Mouse (Mus musculus) ES-Bruce4 (cell line): ENCODE measurements around the gene Lamtor2. TPM values are rescaled to one million over a fixed set of nuclear protein-coding genes. Genes with fewer than 3 reads are reported as not detected.
A peak's percentile ranks its signal among the peaks of the same experiment; 100 is the strongest.

Experiments used
- H3K27ac ChIP-seq: 2 replicates; pipeline ENCODE4 v1.5.1; 2012; ENCODE audit warnings: low read length, inconsistent platforms; ENCODE audit not compliant: insufficient read depth
- H3K27me3 ChIP-seq: 2 replicates; pipeline ENCODE4 v1.6.1; 2012; ENCODE audit warnings: mild to moderate bottlenecking, low read length, inconsistent platforms; ENCODE audit not compliant: control insufficient read depth, poor library complexity, insufficient read depth, severe bottlenecking
- H3K36me3 ChIP-seq: 2 replicates; pipeline ENCODE4 v1.6.1; 2012; ENCODE audit warnings: inconsistent platforms, mild to moderate bottlenecking, low read length, moderate library complexity; ENCODE audit not compliant: control insufficient read depth, poor library complexity, insufficient read depth, severe bottlenecking
- H3K4me1 ChIP-seq: one replicate; pipeline ENCODE4 v1.8.1; 2011; ENCODE audit warnings: low read length; ENCODE audit not compliant: control insufficient read depth, insufficient read depth
- H3K4me3 ChIP-seq: 2 replicates; pipeline ENCODE4 v1.5.1; 2011; ENCODE audit warnings: low read depth, mild to moderate bottlenecking, low read length
- H3K9ac ChIP-seq: 2 replicates; pipeline ENCODE4 v1.6.1; 2012; ENCODE audit warnings: low read depth, mild to moderate bottlenecking, inconsistent platforms; ENCODE audit not compliant: poor library complexity, severe bottlenecking
- H3K9me3 ChIP-seq: replicated peaks from 2 replicates; pipeline ENCODE4 v1.6.1; 2012; ENCODE audit warnings: mild to moderate bottlenecking, low read length, inconsistent platforms; ENCODE audit not compliant: control insufficient read depth, poor library complexity, insufficient read depth, severe bottlenecking
- CTCF ChIP-seq: IDR thresholded peaks from one replicate; pipeline ENCODE4 v1.8.1; 2011; ENCODE audit warnings: low read depth, low read length
- EP300 ChIP-seq: IDR thresholded peaks from 2 replicates; pipeline ENCODE4 v1.6.1; 2011; ENCODE audit warnings: low read depth, low read length; ENCODE audit not compliant: insufficient read depth
- POLR2A ChIP-seq: IDR thresholded peaks from one replicate; pipeline ENCODE4 v1.8.1; 2011; ENCODE audit warnings: low read length; ENCODE audit not compliant: insufficient read depth
- polyA plus RNA-seq: library from polyadenylated mRNA; stranded (reverse); fragments of >200 nt; gene quantifications from 2 replicates; pipeline ENCODE4 v1.2.4, GENCODE M21; 2011; ENCODE audit warnings: low read depth; ENCODE audit not compliant: missing spikeins, insufficient read depth, insufficient read length

Gene Lamtor2
- polyA plus RNA-seq, 1 experiment, result 151 TPM

DNA sequence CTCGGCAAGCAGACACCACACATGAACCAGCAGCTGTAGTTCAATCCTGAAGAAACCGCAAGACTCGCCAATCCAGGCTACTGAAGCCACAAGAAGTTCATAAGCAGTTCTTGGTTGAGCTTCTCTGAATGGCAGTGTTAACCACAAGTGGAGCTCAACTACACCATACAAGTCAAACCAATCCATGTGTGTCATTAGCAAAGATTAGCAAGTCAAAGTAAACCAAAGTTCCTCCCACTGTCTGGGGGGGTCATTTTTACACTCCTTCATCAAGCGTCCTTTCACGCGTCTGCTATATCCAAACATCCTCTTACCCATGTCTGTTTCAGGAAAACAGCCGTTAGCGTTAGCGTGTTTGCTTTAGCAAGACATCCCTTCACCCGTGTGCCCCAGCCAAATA, 17.5 kb upstream of the Lamtor2 start:
- H3K9ac ChIP-seq, result peak overlapping the region; percentile 72
- peak overlapping the region; percentile 97 for H3K27ac ChIP-seq
- 0 out of 2 replicates have a peak, but pooled peaks have one; percentile 49 for TF ChIP-seq EP300
- TF ChIP-seq POLR2A, result no peak

DNA sequence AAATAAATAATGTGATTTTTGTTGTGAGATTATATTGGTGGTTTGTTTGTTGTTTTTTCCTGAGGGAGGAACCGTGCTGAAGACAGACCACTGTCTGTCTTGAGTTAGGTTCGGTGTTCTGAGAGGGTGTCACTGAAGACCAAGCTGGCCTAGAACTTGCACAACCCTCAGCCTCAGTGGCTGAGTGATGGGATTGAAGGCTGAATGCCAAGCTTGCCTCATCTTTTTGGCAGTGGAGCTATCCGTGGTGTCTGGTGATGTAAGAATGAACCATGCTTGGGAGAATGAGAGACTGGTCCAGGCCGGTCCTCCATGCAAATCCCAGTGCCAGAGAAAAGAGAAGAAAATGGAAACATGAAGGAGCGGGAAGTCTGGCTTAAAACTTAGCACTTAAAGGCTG, 16.8 kb upstream of the Lamtor2 start:
- Histone ChIP-seq H3K27ac (peak overlapping the region; percentile 97), H3K4me1 (peaks cover 4% of the 10 kb centered on the region), H3K4me3 (peak overlapping the region; percentile 69), H3K27me3 (no peaks in the 10 kb centered on the region), H3K9ac (peak overlapping the region; percentile 72), H3K36me3 (peaks cover 44% of the 10 kb centered on the region), H3K9me3 (peaks cover 4% of the 10 kb centered on the region)
- TF ChIP-seq EP300 (no peak), CTCF (no peak), POLR2A (no peak)

More for the DNA sequence above, 17.5 kb upstream of the Lamtor2 start:
- Histone ChIP-seq H3K4me3 (peak overlapping the region; percentile 64), H3K36me3 (peaks cover 37% of the 10 kb centered on the region), H3K27me3 (no peaks in the 10 kb centered on the region), H3K9me3 (peaks cover 4% of the 10 kb centered on the region), H3K4me1 (peaks cover 4% of the 10 kb centered on the region)

DNA sequence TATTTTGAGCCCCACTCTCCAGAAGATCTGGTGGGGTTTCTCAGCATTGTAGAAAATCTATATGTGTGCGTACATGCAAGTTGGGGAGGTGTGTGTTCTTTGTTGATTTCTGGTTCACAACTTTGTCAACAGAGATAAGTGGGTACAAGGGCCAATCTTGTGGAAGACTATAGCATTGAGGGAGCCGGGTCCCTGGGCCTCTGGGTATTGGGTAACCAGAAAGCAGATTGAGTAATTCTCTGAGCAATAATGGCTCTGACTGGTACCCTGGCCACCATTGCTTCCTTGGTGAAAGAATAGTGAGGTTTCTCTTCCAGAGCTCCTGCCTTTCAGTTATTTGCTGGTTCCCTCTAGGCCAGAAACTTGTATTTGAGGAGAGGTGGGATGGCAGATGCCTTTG, 16.2 kb upstream of the Lamtor2 start:
- TF ChIP-seq POLR2A (no peak), CTCF (no peak), EP300 (no peak)
- Histone ChIP-seq H3K27me3 (no peaks in the 10 kb centered on the region), H3K36me3 (peaks cover 50% of the 10 kb centered on the region), H3K27ac (peak overlapping the region; percentile 97), H3K9ac (peak overlapping the region; percentile 72), H3K4me3 (peak overlapping the region; percentile 69), H3K9me3 (peaks cover 4% of the 10 kb centered on the region), H3K4me1 (peaks cover 4% of the 10 kb centered on the region)

DNA sequence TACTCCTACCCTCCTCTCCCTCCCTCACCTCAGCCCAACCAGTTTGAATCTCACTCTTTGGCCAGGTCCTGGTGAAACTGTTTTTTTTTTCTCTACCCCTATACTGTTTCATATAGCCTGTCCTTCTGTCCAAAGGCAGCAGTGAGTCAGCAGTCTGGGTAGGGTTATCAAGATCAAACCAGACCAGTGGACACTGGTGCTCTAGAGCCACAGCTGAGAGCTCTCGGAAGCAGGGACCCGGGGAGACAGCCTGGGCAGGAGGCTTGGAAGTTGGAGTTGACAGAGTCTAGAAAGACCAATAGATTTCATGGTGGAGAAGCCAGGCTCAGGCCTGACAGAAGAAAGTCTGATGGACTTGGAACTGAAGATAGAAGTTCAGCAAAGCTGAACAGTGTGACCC, 15.7 kb upstream of the Lamtor2 start:
- Histone ChIP-seq H3K27ac (peak overlapping the region; percentile 97), H3K4me3 (peak overlapping the region; percentile 48), H3K36me3 (peaks cover 55% of the 10 kb centered on the region), H3K27me3 (no peaks in the 10 kb centered on the region), H3K9ac (peak overlapping the region; percentile 72), H3K9me3 (peaks cover 4% of the 10 kb centered on the region), H3K4me1 (peaks cover 2% of the 10 kb centered on the region)
- TF ChIP-seq EP300, result no peak
- TF ChIP-seq POLR2A, result no peak
- TF ChIP-seq CTCF, result no peak

DNA sequence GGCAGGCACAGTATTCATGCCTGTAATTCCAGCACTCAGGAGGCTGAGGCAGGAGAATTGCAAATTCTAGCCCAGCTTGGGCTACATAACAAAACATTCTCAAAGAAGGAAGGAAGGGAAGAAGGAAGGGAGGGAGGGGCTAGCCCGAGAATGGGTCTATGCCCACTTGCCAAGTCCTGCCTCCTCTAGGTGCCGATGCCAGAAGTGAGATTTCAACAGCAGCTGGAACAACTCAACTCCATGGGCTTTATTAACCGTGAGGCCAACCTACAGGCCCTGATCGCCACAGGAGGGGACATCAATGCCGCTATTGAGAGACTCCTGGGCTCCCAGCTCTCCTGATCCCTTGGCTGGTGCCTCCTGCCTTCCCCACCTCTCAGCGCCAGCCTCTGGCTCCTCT, 15.0 kb upstream of the Lamtor2 start:
- no peak for TF ChIP-seq EP300
- TF ChIP-seq POLR2A, result no peak
- TF ChIP-seq CTCF, result no peak
- Histone ChIP-seq H3K4me3 (peak overlapping the region; percentile 48), H3K9me3 (peaks cover 4% of the 10 kb centered on the region), H3K27ac (peak overlapping the region; percentile 97), H3K9ac (peak overlapping the region; percentile 72), H3K36me3 (peaks cover 62% of the 10 kb centered on the region), H3K27me3 (no peaks in the 10 kb centered on the region), H3K4me1 (peaks cover 2% of the 10 kb centered on the region)

DNA sequence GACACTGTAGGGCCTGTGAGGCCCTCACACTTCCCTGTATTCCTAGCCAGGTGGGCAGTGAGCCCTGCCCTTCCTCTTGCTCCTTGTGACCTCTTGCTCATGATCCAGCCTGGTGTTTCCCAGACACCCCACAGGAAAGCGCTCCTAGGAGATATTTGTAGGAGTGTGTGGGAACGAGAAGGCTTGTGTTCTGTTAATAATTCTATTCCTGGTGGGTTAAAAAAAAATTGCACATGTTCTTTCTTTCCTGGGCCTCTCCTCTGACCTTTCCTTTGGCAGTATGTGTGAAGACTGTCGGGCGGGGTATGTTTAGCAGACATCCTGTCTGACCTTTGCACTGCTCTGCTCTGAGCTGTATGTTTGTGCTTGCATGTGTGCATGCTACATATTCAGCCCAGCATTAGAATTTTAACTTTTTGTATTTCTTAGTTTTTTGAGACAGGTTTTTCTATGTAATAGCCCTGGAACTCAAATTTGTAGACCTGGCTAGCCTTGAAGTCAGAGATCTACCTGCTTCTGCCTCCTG, 13.7 kb upstream of the Lamtor2 start:
- Histone ChIP-seq H3K9ac (no peak overlapping the region), H3K9me3 (peaks cover 4% of the 10 kb centered on the region), H3K36me3 (peaks cover 70% of the 10 kb centered on the region), H3K4me3 (no peak overlapping the region), H3K27ac (peak overlapping the region; percentile 97; the same call in 1 of the 2 replicates), H3K4me1 (peaks cover 2% of the 10 kb centered on the region), H3K27me3 (no peaks in the 10 kb centered on the region)
- TF ChIP-seq POLR2A (no peak), EP300 (no peak), CTCF (no peak)
